Mouse (Mus musculus) heart, embryonic 14.5 days (tissue): ENCODE data around the gene Auts2. TPM values are rescaled to one million over a fixed set of nuclear protein-coding genes. Genes with fewer than 3 reads are reported as not detected.

Experiments
- ATAC-seq: fragments of 200-750 bp; cut with Nextera tagmentation; 2 replicates; pipeline ENCODE4 v1.8.0; 2017; ENCODE audit warnings: low read depth, moderate TSS enrichment; ENCODE audit not compliant: insufficient number of reproducible peaks, insufficient read depth, low FRiP score
- H3K27ac ChIP-seq, 2 experiments: fragments of 200-500 bp in 1 of 2; fragments of 300-500 bp in 1 of 2; sonication (generic) in 1 of 2; replicated peaks in 1 of 2; 2 replicates each; pipeline ENCODE4 v1.5.1; 2012 to 2014; ENCODE audit warnings: low read depth in 2 of 2, low read length in 2 of 2, control low read depth in 1 of 2, mild to moderate bottlenecking in 1 of 2, mixed read lengths in 1 of 2; ENCODE audit not compliant: control insufficient read depth in 1 of 2, insufficient read depth in 1 of 2
- H3K27me3 ChIP-seq: fragments of 300-500 bp; sonication (generic); 2 replicates; pipeline ENCODE4 v1.6.1; 2014; ENCODE audit warnings: mild to moderate bottlenecking, low read length, control low read depth; ENCODE audit not compliant: control insufficient read depth, insufficient read depth
- H3K36me3 ChIP-seq: fragments of 300-500 bp; sonication (generic); 2 replicates; pipeline ENCODE4 v1.6.1; 2014; ENCODE audit warnings: mild to moderate bottlenecking, control low read depth, low read length, mixed read lengths; ENCODE audit not compliant: control insufficient read depth, insufficient read depth
- H3K4me1 ChIP-seq, 2 experiments: fragments of 200-500 bp in 1 of 2; fragments of 300-500 bp in 1 of 2; sonication (generic) in 1 of 2; 2 replicates each; pipeline ENCODE4 v1.6.1; 2012 to 2014; ENCODE audit warnings: low read length in 2 of 2, control low read depth in 1 of 2, mixed read lengths in 1 of 2; ENCODE audit not compliant: control insufficient read depth in 2 of 2, insufficient read depth in 2 of 2
- H3K4me2 ChIP-seq: fragments of 300-500 bp; sonication (generic); 2 replicates; pipeline ENCODE4 v1.6.1; 2014; ENCODE audit warnings: mild to moderate bottlenecking, low read length
- H3K4me3 ChIP-seq, 2 experiments: fragments of 200-500 bp in 1 of 2; fragments of 300-500 bp in 1 of 2; sonication (generic) in 1 of 2; 2 replicates each; pipeline ENCODE4 v1.5.1; 2012 to 2014; ENCODE audit warnings: low read length in 2 of 2, mild to moderate bottlenecking in 2 of 2, control low read depth in 1 of 2, low read depth in 1 of 2, moderate library complexity in 1 of 2; ENCODE audit not compliant: control insufficient read depth in 1 of 2, insufficient read depth in 1 of 2
- H3K9ac ChIP-seq: fragments of 300-500 bp; sonication (generic); 2 replicates; pipeline ENCODE4 v1.6.1; 2014; ENCODE audit warnings: mild to moderate bottlenecking, low read length
- H3K9me3 ChIP-seq: fragments of 300-500 bp; sonication (generic); 2 replicates; pipeline ENCODE4 v1.6.1; 2016; ENCODE audit warnings: low read length, control low read depth; ENCODE audit not compliant: control insufficient read depth
- WGBS: fragments of 180-500 bp; shearing (Covaris S2); extraction: QIAGEN DNeasy Blood & Tissue Kit; methylation state at CpG from one replicate; pipeline ENCODE4 v1.1.7; 2014; 5-methylcytosine and 5-hydroxymethylcytosine counted together
- polyA plus RNA-seq: library from polyadenylated mRNA; unstranded; fragments of >200 nt; fragmentation: Nextera tagmentation; extraction: Ambion mirVana; gene quantifications from 2 replicates; pipeline ENCODE4 v1.2.1, GENCODE M21; 2014

The Auts2 gene
- polyA plus RNA-seq, 1 experiment from 2014 or later = 18.0 TPM

DNA sequence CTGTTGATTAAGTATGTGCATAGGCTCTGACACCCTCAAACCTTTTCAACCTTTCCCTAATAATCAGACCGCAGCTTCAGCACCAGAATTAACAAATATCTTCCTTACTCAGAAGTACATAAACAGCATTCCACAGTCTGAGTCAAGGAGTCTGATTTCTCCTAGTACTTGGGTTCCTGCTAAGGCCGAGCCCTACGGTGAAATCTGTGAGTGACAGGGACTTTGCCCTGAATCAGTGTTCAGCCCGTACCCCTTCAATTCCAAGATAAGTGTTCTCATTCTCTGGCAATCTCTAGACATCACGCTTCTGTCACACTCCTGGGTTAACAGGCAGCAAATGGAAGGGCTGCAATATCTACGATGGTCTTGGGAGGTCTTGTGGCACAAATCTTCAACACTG, 226.2 kb downstream of the Auts2 start:
- H3K27ac ChIP-seq = no peak overlapping the region
- WGBS = 50% methylated on average over 6 of the region's 6 CpGs
- no peak overlapping the region for H3K4me2 ChIP-seq
- no peak for ATAC-seq
- no peaks in the 10 kb centered on the region for H3K27me3 ChIP-seq
- H3K9me3 ChIP-seq = no peaks in the 10 kb centered on the region
- peaks cover 4 to 32% of the 10 kb centered on the region in 2 experiments; a peak in 2 of 4 replicates for H3K4me1 ChIP-seq
- H3K36me3 ChIP-seq = no peaks in the 10 kb centered on the region
- no peak overlapping the region for H3K4me3 ChIP-seq
- no peak overlapping the region for H3K9ac ChIP-seq

DNA sequence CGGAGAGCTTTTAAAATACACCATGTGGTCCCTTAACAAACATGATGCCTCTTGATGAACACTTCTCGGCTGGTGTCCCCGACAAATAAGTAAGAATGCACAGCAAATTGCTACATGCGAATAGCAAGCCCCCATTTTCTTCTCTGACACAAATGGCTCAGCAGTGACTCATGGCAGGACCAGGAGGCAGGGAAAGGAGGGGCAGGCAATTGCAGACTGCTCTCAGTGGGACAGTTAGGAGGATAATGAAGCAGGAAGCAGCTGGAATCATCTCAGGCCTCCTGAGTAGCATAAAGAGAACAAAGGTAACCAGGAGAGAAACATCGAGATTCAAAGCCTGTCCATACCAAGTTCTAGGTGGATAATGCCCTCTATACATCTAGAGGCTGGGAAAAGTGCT, 228.8 kb downstream of the Auts2 start:
- WGBS = 83% methylated on average over 5 of the region's 5 CpGs
- Histone ChIP-seq H3K4me2 (no peak overlapping the region), H3K36me3 (no peaks in the 10 kb centered on the region), H3K9ac (no peak overlapping the region), H3K4me1 (peaks cover 4 to 17% of the 10 kb centered on the region in 2 experiments; a peak in 2 of 4 replicates), H3K27me3 (no peaks in the 10 kb centered on the region), H3K9me3 (no peaks in the 10 kb centered on the region), H3K4me3 (no peak overlapping the region), H3K27ac (no peak overlapping the region)
- ATAC-seq = no peak

- no peaks in the 10 kb centered on the region for H3K36me3 ChIP-seq
- H3K4me1 ChIP-seq = no peaks in the 10 kb centered on the region
- ATAC-seq = no peak
- no peak overlapping the region for H3K27ac ChIP-seq
- no peaks in the 10 kb centered on the region for H3K9me3 ChIP-seq
- no peak overlapping the region for H3K4me3 ChIP-seq
- H3K9ac ChIP-seq = no peak overlapping the region
- no peak overlapping the region for H3K4me2 ChIP-seq
- 75% methylated on average over 2 of the region's 2 CpGs for WGBS
- no peaks in the 10 kb centered on the region for H3K27me3 ChIP-seq
Measured at GRCm38 (mm10) chr5:132307000-132307399, 236.1 kb downstream of the Auts2 start.

GRCm38 (mm10) chr5:132305354-132305934, 237.7 kb downstream of the Auts2 start:
- Histone ChIP-seq H3K4me3 (no peak overlapping the region), H3K27me3 (no peaks in the 10 kb centered on the region), H3K36me3 (no peaks in the 10 kb centered on the region), H3K27ac (no peak overlapping the region), H3K9me3 (no peaks in the 10 kb centered on the region), H3K9ac (no peak overlapping the region), H3K4me2 (no peak overlapping the region), H3K4me1 (no peaks in the 10 kb centered on the region)
- ATAC-seq = no peak
- 89% methylated on average over 5 of the region's 5 CpGs for whole genome bisulfite sequencing

GRCm38 (mm10) chr5:132302778-132303177, 240.4 kb downstream of the Auts2 start:
- Histone ChIP-seq H3K27me3 (no peaks in the 10 kb centered on the region), H3K9ac (no peak overlapping the region), H3K4me1 (no peaks in the 10 kb centered on the region), H3K4me3 (no peak overlapping the region), H3K36me3 (no peaks in the 10 kb centered on the region), H3K4me2 (no peak overlapping the region), H3K9me3 (no peaks in the 10 kb centered on the region), H3K27ac (no peak overlapping the region)
- no peak for ATAC-seq
- 82% methylated on average over 4 of the region's 4 CpGs for WGBS

DNA sequence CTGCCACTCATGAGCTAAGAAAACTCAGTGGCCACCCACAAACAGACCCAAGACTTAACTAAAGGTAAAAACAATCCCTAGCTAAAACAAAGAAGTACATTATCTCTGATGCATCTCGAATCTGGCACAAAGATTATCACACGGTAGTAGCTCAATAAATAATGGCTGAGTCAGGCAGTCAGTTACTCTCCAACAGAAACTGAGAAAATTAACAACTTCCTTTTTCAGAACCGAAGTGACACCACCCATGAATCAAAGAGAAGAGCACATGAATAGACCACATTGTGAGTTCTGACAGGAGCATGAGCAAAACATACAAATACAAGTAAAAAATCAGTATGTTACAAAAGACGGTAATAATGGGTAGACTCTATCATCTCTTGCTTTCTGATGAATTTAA, 242.3 kb downstream of the Auts2 start:
- Histone ChIP-seq H3K4me1 (no peaks in the 10 kb centered on the region), H3K27me3 (no peaks in the 10 kb centered on the region), H3K4me3 (no peak overlapping the region), H3K36me3 (no peaks in the 10 kb centered on the region), H3K4me2 (no peak overlapping the region), H3K27ac (no peak overlapping the region), H3K9me3 (no peaks in the 10 kb centered on the region), H3K9ac (no peak overlapping the region)
- ATAC-seq = no peak
- 74% methylated on average over 4 of the region's 4 CpGs for WGBS

- 72% methylated on average over 4 of the region's 4 CpGs for WGBS
- Histone ChIP-seq H3K9ac (no peak overlapping the region), H3K9me3 (no peaks in the 10 kb centered on the region), H3K36me3 (no peaks in the 10 kb centered on the region), H3K4me2 (no peak overlapping the region), H3K4me1 (peaks cover 0 to 10% of the 10 kb centered on the region in 2 experiments; a peak in 2 of 4 replicates), H3K4me3 (no peak overlapping the region), H3K27me3 (no peaks in the 10 kb centered on the region), H3K27ac (no peak overlapping the region)
- ATAC-seq = no peak
Measured at GRCm38 (mm10) chr5:132299716-132300115, 243.4 kb downstream of the Auts2 start.

GRCm38 (mm10) chr5:132298996-132299395, 244.1 kb downstream of the Auts2 start:
- Histone ChIP-seq H3K4me3 (no peak overlapping the region), H3K4me1 (peaks cover 2 to 14% of the 10 kb centered on the region in 2 experiments; a peak in 3 of 4 replicates), H3K9ac (no peak overlapping the region), H3K4me2 (no peak overlapping the region), H3K36me3 (no peaks in the 10 kb centered on the region), H3K27ac (no peak overlapping the region), H3K27me3 (no peaks in the 10 kb centered on the region), H3K9me3 (no peaks in the 10 kb centered on the region)
- no peak for ATAC-seq
